Mouse (Mus musculus) monocyte, adult 5-6 weeks (primary cell): ENCODE results near the gene Abr. TPM values are rescaled to one million over a fixed set of nuclear protein-coding genes. Genes with fewer than 3 reads are reported as not detected.

ENCODE experiments used
- ATAC-seq: fragments of 153-309, 156-312 bp; replicated peaks from 2 replicates; pipeline ENCODE4 v1.8.0; 2017; ENCODE audit warnings: mild to moderate bottlenecking; ENCODE audit not compliant: low TSS enrichment, insufficient number of reproducible peaks, severe bottlenecking, poor library complexity, low FRiP score
- total RNA-seq: library from RNA; stranded (forward); fragments of 200-1000, 200-491, 200-594 nt; gene quantifications from 3 replicates; pipeline ENCODE4 v1.2.3, GENCODE M21; 2017

Abr gene
- total RNA-seq, 1 experiment from 2014 or later = 129 TPM

DNA sequence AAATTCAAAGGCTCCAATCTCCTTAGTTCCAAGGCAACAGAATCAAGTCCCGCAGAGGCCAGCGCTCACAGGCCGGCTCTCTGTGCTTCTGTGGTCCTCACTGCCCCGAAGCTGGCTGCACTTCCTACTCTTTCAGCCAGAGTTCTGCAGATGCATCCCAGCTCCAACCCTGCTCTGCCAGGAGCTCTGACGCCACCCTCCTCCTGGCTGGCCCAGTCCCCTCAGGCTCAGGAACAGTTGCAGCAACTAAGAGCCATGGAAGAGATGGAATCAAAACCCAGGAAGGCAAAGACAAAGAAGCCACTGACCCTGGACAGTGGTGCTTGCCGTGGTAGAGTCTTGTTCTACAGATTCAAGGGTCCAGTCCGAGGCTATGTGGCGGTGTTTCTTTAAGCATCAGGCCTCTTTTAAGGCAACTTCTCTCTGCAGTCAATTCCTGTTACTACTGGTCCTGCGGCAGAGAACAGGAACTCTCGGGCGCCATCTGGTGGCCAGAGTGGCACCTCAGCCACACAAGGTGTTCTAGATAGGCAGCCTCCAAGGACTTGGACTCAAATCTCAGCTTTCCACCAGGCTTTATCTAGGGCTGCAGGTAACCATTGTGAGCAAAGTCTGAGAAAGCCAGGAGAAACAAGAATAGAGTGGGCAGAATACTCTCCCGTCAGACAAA lies 44.4 kb downstream of the Abr start:
- peak; percentile 98 for ATAC-seq

DNA sequence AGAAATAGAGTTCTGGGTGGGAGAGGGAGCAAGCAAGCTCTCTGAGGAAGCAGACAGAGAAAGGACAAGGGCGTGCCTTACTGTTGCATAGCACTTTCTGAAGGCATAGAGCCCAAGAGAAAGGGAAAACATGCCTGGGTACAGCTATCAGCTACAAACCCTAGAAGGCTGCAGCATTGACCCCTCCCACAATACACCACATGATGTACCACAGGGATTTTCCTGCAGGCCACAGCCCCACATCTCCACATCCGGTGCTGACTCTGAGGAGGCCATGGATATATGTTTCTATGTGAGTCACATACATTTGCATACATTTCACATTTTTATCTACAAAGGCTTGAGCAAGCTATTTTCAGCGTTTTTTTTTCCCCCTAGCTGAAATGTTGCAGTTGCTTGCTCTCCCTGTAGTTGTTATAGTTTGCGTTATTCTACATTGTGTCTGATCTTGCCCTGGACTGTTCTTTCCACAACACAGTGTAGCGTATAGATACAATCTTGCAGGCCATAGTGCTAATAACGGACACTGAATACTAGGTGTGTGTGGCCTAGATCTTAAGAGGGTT lies 49.2 kb downstream of the Abr start:
- no peak for ATAC-seq

DNA sequence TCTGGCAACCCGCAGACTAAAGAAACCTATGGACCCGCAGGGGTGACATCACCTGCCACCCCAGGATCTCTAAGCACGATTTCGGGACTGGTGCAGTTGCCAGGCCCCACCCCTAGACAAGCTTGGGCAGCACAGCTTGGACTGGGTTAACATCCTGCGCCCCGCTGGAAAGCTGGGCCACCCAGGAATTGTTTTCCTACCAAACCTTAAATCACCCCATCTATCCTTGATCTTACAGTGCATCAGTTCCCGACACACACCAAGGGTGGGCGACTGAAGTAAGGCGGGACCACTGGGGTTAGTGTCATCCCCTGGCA lies 50.5 kb downstream of the Abr start:
- ATAC-seq = no peak

DNA sequence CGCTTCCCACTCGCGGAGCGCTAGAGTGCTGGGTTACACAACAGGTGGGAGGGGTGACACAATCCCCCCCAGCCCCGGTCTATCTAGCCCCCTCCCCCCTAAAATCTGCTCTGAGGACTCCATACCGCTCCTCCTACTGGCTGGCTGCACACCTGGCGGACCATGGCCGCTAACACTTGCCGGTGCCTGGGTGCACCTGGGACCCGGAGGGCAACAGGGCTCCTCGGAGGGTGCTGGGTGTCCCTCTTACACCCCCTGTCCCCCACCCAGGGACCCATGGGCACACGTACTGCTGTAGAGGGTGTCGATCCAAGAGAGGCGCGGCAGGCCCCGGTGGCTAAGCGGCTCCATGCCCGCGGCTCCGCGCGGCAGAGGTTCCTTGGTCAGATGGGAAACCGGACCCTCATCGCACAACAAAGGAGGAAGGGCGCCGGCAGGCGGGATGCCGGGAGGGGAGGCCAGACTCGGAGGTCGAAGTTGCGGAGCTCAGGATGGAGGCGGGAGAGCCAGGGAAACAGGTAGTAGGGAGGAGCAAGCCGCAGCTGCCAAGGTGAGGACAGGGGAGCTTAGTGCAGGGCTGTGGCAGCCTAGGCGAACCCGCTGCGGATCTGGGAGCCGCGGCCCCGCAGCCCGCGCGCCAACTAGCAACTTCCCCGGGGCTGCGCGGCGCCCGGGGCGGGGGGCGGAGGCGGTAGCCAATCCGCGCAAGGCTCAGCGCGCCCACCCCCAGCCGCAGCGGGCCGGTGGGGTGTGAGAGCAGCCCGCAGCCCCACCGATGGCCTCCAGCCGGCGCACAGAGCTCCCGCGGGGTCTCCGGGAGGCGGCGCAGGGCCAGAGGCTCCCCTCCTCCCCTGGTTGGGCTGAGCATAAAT lies 51.1 kb downstream of the Abr start:
- no peak for ATAC-seq

DNA sequence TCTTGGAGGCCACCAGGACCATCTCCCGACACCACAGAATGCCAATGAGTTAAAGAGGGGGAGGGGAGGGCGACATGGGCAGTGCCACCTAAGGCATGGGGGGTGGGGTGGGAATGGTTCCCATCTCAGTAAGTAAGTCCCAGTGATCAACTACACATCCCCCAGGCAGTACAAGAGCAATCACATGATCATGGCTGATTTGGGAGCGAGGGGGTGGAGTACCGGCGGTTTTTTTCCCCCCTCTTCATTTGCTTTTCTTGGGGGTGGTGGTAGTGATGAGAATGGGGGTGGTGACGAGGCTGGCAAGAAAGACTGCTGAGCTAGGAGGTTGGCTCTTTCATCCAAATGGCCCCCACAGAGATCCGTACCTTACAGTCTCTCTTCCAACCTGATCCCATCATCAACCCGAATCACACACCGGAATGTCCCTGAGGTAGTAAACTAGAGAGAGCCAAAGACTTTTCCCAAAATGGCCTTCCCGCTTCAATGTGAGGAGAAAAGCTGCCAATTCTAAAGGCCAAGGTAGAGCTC lies 51.8 kb downstream of the Abr start:
- no peak for ATAC-seq

DNA sequence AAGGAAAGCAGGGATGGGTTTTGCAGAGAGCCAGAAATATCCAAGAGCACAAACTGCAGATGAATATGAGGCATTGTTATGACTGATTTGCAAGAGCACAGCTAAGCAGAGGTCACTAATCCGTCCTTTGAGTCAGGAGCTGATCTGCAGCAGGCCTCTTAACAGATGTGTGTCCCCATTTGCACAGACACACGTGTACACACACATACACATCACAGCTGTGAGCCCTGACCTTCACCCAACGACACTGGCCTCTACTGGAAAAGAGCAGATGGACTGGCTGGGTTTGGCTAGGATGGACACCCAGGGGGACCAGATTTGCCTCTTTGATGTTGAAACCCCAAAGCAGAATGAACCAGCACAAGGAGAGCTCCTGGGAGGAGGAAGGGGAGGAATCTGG lies 52.7 kb downstream of the Abr start:
- no peak for ATAC-seq

DNA sequence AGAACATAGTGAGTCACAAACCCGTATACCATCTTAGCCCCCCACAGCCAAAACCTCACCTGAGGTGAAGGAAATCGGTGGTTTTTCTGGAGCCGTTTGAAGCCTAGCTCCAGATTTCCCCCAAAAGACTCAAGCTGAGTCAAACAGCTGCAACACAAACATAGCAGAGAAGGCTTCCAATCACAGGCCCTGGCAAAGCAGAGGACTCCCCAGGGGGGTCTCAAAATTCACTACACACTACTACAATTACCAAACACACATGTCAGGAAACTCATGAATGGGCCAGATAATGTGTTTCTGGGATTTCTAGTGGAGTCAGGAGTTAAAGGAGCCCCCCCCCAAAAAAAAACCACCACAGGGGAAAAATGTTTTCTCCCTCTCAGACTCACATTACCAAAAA lies 56.0 kb downstream of the Abr start:
- ATAC-seq = no peak

DNA sequence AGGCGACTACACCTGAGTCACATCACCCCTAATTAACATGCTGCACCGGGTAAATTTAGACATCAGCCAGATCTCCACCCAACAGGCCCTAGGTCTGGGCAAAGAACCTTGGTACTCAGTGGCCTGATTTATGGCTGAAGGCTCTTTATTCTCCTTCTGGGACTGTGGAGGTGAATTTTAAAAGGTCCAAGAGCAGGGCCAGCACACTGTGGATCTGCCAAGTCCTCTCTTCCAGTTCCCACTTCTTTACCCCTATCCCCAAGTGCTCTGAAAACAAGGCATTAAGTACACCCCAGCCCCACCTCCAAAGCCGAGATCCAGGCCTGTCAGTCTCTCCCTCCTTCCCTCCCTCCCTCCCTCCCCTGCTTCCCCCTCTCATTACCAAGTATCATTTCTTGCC lies 59.5 kb downstream of the Abr start:
- no peak for ATAC-seq

DNA sequence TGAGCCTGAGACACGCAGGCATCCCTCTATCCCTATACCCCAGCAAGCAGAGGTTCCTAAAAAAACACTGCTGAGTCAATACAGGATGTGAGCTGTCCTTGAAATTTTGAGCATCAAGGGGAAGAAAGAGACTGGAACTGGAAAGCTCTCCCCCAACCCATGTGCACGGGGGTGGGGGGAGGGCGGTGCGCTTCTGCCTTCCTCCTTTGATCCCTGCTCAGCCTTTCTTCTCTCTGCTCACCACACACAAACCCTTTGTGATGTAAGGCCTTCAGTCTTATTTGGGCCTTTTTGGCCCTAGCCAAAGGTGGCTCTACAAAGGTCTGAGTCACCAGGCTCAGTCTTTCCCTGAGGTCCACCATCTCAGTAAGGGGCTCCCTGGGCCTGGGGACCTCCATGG lies 59.9 kb downstream of the Abr start:
- no peak for ATAC-seq

DNA sequence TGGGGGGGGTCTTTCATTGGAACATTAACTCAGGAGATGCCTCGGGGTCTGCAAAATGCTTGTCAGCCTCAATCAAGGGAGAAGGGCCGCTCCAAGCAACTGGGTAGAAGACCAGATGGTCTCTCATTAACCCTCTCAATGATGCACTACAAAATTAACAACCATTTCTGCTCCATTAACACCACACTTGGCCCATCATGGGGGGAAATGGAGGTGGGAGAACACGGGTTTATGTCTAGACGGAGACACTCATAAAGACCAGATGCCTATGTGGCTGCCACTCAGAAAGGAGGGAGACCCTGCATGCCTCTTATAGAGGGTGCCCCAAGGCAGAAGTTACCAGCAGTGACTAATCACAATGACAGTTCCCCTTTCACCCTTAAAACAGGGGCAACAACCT lies 64.3 kb downstream of the Abr start:
- ATAC-seq = no peak

DNA sequence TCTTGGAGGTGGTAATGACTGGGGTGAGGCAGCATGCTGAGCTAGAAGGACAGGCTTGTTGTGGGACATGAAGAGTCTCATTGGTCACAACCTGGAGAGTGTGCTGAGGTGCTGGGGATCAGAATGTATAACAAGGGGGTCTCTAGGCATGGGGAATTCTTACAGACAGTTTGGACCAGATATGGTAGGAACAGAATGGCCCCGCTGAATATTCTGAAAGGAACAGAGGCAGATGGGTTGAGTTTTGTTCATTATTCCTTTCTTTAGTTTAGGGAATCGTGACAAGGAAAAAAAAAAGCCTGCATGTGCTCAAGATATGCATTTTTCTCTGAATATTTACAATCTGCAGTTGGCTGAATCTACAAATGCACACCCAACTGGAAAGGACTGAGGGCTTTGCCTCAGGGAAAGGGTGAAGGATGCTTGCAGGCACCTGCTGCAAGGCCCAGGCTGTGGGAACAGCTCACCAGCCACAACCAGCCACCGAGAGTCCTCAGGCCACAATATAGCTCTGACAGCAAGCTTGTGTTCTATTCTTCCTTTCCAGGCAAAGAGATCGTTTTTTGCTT lies 73.9 kb downstream of the Abr start:
- ATAC-seq = no peak

DNA sequence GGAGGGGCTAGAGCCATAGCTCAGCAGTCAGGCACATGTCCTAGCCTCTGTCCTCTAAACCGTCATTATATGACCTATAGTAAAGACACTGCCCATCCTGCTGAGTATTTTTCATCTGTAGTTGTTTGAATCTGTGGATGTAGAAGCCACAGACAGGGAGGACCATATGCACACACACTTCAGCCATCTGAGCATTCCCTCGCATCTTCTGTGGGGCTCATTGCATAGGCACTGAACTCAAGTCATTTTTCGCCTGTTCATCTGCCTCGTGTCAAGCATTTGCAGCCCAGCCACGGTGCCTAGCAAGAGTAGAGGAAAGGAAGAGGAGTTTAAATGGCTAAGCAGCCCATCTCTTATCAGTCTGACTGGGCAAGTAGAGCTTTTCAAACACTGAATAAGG lies 74.7 kb downstream of the Abr start:
- no peak for ATAC-seq

DNA sequence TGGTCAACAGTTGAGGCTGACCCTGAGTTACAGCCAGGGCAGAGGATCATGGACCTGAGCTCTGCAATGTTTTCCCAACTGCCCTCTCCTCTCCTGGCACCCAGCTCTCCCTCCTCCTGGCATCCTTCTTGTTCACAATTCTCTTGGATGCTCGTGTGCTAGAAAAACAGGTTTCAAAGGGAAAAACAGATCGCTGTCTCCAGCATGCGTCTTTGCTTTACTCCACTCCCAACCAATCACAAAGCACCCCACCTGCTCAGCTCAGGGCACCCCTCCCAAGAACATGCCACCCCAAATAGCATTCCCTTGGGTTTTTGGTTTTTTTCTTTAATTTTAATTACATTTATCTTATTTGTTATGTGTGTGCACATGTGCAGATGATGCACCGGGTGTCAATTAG lies 75.7 kb downstream of the Abr start:
- no peak for ATAC-seq

DNA sequence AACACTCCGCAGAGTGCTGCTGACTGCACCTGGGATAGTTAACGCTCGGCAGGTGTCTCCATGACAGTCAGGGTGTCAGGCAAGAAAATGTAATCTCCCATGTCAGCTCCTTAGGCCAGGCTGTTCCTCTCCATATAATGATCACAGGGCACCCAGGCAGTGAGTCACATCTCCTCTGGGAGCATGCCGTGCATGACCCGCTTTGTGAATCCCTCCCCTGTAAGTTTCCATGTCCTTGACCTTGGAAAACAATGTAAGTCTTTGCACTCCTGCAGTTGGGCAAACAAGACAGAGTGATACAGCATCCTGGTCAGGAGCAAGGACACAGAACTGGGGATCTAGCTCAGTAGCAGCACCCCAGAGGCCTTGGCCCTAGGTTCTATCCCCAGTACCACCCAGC lies 78.8 kb downstream of the Abr start:
- ATAC-seq = no peak

DNA sequence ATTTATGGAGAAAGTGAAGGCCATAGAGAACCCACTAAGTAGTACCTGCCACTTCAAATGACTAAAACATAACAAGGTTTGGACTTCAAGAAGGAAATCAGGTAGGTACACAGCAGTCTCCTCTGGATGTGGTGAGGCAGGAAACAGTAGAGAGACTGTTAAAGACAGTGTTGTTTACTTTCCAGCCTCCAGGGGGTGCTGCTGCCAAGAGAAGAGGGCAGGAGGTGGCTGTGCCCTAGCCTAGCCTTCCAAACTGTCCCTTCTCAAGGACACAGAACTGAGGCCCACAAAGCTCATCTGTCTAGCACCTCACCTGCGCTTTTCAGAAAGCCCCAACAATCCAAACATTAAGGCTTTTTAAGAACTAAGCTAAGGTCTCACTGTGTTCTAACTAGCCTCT lies 81.1 kb downstream of the Abr start:
- ATAC-seq = peak; percentile 82

DNA sequence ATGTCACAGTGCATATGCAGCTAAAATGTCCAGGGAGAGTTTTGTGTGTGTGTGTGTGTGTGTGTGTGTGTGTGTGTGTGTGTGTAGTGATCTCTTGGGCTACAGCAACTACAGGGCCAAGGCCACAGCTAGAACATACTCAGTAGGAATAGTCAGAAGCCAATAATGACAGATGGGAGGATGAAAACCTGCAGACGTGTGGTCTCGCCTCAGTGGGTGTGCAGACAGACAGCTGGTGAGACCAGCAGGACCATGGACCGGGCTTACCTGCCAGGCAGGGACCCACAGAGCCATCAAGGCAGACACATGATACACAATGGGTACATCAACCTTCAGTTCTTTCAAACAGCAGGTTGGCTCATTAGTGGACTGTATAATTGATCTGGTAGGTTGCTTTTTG lies 84.7 kb downstream of the Abr start:
- no peak for ATAC-seq

DNA sequence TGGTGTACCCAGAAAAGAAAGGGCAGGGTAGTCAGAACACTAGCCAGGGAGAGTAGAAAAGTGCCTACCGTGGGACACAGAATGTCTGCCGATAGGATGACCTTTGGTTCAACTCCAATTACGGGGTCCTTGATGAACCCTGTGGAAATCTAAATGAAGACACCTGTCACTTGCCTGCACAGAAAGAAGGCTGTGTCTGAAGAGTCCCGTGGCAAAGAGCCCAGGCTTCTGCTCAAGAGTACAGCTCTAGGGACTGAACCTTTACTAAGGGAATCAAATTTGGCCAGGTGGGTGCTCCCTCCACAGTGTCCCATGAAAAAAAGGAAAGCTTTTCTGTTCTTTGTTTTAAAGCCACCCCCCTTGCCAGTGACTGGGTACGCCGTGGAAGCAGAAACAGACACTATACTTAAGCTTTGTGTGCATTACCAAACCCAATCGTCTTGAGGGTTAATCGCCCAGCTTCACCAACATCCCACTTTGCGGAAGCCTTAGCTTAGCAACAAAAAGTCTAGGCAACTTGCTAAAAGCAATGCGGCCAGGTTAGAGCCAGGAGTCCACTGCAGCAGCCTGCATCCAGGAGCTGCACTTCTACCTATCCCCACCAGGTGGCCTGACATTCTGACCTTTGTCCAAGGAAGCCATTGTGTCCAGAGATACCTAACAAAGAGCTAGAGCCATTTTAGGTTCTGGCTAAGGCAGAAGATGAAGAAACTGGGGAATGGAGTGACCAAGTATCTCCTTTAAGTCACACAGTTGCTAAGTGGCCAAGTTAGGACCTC lies 85.3 kb downstream of the Abr start:
- ATAC-seq = peak; percentile 53; the same call in 1 of the 2 replicates

DNA sequence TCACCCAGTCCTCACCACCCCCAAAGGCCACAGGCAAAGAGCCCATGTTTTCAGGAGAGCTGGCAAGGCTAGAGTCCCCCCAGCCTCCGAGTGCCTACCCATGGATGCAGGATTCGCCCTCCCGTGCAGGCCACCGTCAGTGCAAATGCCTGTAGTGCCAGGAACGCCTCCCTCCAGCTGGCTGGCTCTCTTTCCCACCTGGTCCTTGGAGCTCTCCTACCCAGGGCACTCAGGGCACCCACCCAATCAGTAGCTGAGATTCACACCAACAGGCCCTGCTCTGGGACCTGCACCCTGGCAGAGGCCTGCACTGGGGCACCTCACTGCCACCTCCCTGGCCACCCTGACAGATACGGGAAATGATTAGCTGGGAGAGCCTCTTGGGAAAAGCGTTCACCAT lies 90.1 kb downstream of the Abr start:
- no peak for ATAC-seq
